Mouse (Mus musculus) kidney, adult 18-20 months (tissue): ENCODE data around the gene Mapk1ip1.

Source experiments
- DNase-seq: peaks from one replicate; pipeline ENCODE4 v3.0.0; 2021

Gene Mapk1ip1

DNA sequence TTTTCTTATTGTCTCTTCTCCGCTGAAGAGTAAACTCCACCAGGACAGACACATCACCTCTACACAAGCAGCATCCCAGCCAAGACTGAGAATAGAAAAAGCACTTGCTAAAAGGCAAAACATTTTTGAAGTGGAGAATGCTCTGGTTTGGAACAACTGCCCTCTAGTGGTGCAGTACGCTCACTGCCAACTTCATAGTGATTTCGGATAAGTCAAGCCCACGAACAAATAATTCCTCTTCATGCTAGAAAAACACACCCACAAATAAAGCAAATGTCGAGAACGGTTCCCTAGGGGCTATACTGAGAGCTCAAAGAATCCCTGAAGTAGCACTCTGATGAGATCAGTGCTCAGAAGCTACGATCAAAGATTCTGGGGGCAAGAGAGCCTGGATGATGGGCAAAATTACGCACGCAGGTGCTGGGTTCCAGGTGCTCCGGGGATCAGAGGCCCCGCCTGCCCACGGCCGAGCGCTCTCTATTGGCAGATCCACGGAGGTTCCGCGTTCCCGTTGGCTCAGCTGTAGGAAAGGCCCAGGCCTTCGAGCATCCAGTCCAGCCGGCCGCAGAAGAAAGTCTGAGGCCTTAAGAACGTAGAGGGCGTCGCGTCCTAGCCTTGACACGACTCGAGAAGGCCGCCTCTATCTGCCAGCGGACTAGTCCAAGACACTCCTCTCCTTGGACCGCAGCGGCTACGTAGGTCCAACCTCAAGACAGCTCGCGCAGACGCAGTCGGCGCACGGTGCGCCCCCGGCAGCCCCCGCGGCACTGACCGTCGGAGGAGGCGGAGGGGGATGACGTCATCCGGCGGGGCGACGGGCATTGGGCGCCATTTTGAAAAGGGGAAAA lies at the start of gene Mapk1ip1, which contains the start of gene Ppp2r2d:
Gene Mapk1ip1, minus strand, starts transcription at position 730 of the 848 bp plus-strand sequence.
Gene Ppp2r2d, plus strand, starts transcription at position 536 of the 848 bp plus-strand sequence.
- DNase-seq = peak; percentile 96

DNA sequence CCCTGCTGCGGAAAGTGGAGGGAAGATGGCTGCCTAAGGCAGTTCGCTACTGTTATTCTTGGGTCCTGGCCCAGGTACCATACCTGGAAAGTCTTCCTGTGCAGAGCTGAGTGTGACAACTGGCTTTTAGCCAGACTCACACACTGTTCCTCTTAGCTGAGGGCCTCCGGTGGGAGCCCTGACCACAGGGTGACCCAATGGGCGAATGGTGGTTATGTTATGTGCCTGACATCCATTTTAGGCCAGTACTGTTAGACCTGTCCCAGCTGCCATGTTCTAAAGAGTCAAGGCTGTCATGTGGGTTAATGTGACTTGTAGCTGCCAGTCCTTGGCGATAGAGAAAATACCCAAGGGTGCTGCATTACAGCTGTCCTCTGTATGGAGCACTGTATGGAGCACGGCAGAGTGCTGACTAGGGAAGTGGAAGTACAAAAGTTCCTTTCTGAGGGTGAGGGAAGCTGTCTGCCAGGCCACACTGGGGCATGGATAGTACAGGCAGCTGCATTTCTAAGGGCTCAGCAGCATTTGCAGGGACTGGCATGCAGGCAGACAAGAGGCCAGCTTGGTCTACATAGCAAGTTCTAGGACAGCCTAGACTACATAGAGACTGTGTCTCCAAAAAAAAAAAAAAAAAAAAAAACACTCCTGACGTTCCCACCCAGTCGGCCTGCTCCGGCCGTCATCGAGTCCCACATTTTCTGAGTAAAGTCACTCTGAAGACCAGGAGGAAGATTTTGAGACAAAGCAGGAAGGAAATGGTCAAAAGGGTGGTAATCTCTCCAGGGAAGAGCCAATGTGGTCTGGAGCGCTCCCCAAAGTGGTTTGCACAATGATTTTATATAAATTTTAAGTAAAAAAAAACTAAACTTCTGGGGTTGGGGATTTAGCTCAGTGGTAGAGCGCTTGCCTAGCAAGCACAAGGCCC lies 39.6 kb upstream of the Mapk1ip1 start:
- DNase-seq = peak; percentile 27

DNA sequence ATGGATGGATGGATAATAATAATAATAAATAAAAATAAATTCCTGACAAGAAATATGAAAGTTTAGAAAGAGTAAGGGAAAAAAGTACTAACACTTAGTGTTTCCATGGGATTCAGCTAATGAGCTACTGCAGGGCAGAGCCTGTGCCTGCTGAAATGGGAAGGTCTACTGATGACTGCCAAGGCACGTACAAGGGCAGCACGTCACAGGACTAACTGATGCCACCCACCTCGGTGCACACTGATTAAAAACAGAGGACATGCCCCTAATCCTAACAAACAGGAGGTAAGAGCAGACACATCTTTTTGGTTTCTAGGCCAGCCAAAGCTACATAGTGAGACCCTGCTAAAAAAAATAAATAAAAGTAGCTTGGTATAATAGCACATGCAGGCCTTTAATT lies 37.7 kb upstream of the Mapk1ip1 start:
- no peak for DNase-seq

DNA sequence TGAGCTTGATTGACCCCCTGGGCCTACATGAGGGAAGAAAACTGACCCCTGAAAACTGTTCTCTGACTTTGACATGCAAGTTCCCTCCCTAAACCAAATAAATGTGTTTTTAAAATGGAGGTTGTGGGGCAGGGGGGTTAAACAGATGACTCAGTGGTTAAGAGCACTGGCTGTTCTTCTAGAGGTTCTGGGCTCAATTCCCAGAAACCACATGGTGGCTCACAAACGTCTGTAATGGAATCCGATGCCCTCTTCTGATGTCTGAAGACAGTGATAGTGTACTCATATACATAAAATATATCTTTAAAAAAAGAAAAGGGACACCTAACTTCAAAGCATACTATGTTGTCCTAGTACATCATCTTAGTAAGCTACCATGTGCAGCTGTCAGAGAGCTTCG lies 29.0 kb upstream of the Mapk1ip1 start:
- no peak for DNase-seq

DNA sequence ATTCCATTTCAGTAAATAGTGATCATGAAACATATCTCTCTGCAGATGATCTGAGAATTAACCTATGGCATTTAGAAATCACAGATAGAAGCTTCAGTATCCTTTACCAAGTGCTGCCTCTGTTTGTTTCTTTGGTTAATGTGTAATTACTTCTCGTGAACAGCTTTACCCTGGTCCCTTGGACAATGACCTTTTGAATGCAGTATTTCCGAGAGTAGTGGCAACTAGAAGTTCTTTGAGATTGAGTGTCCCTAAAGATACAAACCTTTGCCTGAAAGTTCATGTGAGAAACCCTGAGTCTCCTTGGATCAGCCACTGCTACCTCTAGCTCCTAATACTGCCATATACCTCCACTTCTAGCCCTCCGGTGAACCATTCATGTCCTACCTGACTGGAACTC lies 26.9 kb upstream of the Mapk1ip1 start:
- DNase-seq = no peak

DNA sequence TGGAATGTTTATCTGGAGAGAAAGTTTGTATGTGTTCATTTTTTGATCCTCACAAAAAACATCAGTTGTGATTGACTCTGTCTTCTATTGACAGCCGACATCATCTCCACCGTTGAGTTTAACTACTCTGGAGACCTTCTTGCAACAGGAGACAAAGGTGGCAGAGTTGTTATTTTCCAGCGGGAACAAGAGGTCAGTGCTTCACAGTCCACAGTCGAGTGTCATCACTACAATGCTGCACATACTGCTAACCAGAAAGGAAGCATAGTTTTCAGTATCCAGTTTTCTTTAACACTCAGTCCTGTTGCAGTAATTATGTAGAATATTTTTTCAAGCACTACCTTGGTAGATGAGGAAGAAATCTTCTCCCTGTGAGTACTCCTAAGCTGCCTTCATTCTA lies 22.2 kb upstream of the Mapk1ip1 start:
- DNase-seq = no peak

DNA sequence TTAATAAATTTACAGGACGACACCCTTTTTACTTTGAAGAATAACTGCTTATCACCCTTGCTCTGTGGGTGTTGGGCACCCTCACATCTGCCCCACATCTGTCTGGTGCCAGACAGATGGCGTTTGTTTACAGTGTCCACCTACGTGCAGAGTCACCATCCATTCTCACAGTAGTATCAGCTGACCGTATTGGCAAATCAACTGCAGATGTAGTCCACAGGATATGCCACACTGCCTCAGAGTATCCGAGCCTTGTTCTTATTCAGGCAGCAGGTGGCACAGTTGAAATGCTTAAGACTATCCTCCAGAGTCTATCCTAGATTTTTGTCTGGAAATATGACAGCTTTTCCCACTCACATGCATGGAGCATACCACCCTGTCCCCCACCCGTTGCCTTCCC lies 21.2 kb upstream of the Mapk1ip1 start:
- no peak for DNase-seq

DNA sequence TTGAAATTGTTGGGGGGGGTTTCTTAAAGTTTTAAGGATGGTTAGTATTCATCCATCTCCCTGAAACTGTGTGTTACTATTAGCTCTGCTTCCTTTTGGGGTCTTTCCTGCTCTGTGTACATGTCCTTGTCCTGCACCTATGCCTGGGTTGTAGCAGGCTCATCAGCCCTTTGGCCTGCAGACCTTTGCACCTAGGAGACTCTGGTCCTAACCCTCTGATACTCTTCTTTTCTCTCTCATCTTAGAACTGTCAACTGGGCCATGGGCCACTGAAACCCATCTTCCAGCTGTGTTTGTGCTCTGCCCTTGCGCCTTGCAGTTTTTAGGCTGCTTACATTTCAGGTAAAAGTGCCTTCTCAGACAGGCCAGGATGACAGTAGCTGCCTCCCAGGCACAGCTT lies 18.7 kb upstream of the Mapk1ip1 start:
- DNase-seq = no peak

DNA sequence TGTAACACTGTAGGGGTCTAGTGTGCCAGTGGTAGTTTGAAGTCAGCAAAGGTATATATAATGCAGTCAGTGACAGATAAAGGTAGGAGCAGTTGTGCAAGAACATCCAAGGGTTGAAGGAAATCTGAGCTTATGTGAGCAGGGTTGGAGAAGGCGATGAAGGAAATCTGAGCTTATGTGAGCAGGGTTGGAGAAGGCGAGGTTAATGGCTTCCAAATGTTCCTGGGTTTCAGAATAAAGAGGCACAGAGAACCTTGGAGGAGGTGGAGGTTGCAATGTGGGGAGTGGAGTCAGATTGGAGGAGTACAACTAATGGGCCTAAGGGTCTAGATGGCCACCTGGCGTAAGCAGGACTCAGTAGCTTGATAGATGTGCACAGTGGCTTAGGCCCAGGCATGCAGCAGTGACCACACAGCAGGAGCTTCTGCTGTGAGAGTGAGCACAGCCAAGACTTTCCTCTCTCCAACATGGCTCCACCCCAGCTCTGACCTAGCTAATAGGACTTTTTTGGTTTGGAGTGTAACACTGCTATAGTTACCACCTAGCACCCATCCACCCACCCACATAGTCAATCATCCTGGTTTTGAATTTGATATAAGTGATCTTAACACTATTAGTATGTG lies 18.0 kb upstream of the Mapk1ip1 start:
- DNase-seq = no peak

DNA sequence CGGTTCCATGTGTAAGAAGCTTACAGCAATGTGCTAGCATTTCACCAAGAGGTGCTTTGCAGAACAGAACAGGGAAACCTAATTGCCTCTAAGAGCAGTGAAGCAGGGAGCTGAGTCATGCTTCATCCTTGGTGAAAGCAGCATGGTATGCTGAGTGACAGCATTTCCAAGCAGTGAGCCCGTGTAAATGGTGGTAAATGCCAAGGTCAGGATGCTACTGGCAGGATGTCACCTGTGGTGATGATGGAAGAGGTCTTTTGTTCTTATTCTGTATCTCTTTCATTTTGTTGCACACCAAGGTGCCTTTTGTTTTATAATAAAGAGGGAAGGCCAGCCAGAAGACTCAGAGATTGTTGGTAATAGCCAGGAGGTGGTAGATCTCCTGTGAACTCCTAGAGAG lies 10.6 kb upstream of the Mapk1ip1 start:
- DNase-seq = no peak

DNA sequence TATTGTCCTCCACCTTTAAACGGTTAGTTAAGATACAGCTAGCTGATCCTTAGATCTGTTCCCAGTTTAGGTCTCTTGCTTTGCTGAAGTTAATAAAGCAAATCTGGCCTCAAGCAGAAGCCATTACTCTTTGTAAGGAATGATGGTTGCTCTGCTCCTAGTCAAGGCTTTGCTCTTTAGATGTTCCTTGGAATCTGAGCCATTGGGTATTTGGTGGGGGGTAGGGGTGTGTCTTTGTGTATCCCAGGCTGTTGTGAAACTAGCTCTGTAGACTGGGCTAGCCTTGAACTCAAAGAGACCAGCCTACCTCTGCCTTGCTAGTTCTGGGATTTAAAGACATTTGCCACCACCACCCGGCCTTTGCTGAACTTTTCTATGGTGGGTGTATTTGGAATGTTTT lies 8.1 kb upstream of the Mapk1ip1 start:
- no peak for DNase-seq

DNA sequence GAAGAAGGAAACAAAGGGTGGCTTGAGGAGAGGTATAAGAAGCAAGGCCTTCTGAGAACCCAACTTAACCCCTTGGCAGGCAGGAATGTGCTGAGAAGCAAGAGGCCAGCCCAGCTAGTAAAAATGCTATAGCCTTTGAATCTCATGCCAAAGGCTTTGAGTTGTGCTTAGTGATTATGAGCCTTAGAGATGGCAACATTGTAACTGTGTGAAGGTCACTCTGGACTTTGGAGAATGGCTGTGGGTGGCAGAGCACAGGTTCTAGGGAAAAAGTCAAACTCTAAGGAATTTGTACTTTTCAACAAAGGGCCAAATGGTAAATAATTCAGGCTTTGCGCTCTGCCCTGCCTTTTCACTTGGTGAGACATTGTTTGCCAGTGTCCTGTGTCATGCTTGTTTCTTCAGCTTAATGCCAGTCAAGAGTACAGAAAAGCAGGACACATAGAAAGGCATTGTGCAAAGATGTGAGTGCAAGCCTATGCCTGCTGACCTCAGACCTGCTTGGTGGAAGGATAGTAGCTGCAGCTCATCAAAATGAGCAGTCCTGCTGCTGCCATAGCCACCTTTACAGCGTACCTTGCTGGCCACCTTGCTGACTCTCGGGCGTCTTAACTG lies 7.5 kb upstream of the Mapk1ip1 start:
- DNase-seq = no peak

DNA sequence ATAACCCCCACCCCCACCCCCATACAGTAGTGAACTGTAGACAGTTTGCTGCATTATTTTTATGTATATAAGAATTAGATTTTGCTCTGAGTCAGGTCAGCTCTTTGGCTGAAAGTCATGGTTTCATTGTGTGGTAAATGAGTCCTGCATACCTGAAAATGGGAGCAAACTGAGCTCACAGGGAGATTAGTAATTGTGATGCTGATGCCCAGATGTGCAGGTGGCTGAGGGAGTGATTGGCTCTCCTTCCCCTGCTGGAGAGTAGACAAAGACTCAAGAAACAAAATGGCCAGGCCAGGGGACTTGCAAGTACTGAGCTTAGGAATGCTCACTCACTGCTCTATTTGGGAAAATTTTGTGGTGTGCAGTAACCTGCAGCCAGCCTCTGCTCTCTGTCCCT lies 4.0 kb upstream of the Mapk1ip1 start:
- DNase-seq = no peak

DNA sequence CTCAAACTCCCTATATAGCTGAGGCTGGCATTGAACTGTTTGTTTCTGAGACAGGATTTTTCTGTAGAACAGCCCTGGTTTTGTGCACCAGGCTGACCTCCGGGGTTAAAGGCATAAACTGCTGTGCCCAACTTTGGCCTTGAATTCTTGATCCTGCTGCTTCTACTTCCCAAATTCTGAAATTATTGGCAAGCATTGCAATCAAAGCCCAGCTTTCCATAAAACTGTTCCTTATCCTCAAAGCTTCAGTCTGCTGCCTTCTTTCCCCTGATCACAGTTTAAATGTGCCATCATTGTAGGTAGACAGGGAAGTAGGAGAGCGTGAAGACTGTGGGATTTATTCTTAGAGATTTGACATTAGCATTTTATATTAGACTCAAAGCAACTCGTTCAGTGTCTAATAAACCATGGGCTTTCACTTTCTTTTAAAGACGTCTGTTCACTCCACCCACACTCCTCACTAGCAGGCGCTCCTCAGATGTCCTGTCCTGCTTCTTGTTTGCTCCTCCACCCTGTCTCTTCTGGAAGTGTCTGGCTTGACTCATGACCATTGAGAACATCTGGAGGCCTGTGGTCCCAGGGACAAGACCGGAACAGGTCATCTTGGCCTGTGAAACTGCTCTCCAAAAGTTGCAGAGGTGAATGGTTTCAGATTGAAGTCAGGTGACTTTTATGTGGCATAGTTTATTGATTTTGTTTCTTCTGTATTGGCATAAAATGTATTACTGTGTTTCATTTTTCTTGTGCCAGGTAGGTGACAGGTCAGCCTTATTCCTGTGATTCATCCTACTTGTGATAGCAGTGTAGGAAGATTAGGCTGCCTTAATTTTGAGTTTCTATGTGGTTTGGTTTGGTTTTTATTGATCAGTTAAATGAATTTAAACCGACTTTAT lies 2.2 kb upstream of the Mapk1ip1 start:
- no peak for DNase-seq

DNA sequence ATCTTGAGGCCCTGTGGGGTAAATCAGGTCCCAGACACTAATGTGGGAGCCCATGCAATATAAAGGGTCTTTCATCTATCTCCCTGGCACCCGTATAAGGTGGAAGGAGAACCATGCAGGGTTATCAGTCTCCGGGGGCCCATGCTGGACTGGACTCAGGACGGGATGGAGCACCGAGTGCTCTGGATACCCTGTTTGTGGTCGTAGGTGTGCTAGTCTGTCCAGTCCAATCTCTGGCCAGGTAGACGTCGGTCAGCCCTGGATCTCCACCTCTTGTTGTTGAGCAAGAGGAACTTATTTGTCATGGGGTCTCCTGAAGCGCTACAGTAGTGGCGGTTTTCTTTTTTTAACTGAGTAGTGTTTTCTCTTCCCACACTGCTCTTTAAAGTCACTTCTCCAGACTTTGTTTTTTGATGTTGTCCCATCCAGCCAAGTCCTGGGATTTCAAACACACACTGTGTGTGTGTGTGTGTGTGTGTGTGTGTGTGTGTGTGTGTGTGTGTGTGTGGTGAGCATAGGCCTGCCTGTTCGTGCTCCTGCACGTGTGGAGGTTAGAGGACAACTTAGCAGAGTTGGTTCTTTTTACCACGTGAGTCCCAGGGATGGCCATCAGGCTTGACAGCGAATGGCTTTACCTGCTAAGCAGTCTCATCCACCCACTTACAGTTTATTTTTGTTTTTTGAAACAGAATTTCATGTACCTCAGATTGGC lies 1.4 kb upstream of the Mapk1ip1 start:
- no peak for DNase-seq

DNA sequence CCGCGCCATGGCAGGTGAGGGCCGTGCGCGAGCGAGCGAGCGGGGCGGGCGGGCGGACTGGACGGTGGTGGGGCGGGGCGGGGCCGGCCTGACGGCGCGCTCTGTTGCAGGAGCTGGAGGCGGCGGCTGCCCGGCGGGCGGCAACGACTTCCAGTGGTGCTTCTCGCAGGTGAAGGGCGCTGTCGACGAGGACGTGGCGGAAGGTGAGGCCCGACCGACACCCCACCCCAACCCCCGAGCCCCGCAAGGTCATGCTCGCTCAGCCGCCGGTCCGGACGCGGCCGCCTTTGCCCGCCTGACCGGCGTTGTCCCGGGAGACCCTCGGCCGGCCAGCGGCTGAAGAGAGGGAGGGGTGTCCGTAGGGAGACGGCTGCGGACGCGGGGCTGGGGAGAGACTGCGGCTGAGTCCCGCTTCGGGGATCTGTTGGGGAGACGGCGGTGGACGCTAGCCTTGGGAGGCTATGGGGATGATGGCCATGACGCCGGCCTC lies 474 bp upstream of the Mapk1ip1 start:
- no peak for DNase-seq

DNA sequence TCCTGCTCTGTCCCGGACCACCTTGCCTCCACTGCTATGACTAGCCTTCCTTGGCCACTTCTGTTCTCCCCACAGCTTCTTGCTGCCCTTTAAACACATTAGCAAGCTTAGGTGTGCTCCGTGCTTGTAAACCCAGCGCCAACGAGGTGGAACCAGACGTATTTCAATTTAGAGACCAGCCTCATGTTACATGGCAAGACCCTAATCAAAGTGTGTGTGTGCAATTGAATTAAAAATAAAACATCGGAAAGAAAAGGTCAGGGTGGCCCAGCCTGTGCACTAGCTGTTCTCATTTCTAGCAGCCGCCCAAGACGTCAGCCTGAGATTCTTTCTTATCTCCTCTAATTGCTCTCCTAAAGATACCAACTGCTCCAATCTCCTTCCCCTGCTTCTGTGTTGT lies 962 bp downstream of the Mapk1ip1 start:
- no peak for DNase-seq

DNA sequence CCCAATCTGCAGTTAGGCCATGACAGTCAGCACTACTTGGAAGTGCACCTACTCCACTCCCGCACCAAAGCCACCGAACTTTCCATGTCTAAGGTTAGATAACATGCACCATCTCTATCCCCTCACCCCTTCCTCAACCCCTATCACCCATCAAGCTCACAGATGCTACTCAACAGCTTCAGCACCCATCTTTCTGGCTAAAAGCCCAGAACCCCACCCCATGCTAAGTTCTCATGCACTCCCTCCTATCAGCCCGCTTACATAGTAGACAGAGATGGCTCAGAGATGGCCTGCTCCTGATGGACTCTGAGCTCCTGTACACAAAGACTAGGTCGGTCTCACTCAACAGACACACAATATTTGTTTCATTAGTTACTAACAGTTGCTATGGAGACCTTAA lies 2.7 kb downstream of the Mapk1ip1 start:
- no peak for DNase-seq

DNA sequence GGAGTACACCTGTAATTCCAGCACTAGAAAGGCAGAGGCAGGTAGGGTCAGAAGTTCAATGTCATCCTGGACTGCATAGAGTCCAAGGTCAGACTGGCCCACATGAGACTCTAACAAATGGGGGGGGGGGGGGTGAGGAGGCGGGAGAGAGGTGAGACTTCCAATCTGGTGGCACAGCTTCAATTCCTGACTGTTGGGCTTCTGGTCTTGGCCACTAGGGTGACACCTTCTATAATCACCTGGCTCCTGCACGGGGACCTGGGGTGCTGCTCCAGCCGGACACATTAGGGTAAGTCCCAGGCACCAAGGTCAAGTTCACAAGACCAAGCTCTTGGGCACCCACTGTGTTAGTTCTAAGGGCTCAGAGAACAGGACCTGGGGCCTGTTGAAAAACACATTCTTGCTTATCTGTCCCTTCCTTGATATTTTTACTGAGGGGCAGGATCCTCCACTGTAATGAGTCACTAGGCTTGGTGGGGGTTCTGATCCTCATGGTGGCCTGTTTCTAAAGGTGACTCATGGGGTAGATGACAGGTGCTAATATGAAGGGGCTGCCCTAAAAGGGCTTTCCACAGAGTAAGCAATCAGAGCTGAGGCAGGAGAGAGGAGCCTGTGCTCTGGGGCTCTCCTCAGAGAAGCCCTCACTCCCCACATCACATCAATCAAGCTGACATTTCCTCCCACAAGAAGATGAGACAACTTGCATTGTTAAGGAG lies 4.5 kb downstream of the Mapk1ip1 start:
- DNase-seq = no peak

DNA sequence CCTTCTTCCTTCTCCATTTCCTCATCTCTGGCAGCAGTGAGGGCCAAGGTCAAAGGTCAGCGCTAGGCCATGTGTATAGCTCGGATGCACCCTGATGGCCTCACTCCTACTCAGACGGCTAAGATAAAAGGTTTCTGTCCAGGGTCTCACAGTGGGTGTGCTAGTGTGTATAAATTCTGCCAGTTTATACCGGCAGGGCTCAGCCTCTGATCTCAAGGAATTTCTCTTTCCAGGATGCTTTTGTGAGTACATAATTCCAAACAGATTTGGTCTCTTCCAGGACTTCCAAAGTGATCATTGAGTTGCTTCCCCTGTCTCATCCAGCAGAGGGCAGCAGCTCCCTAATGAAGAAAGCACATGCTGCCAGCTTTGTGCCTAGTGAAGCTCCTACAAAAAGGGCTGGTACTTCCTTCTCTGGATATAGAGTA lies 5.5 kb downstream of the Mapk1ip1 start:
- peak; percentile 88 for DNase-seq
